Mouse (Mus musculus) G1E (cell line): ENCODE measurements around the gene Drosha. TPM values are rescaled to one million over a fixed set of nuclear protein-coding genes. Genes with fewer than 3 reads are reported as not detected.
A peak's percentile ranks its signal among the peaks of the same experiment; 100 is the strongest.

Experiments used
- ATAC-seq: 2 replicates; pipeline ENCODE4 v1.8.0; 2016; ENCODE audit warnings: mild to moderate bottlenecking; ENCODE audit not compliant: insufficient number of reproducible peaks, poor library complexity, low FRiP score, severe bottlenecking; ENCODE audit errors: extremely low read depth
- DNase-seq: peaks from one replicate; pipeline ENCODE4 v3.0.0; 2012; ENCODE audit warnings: low spot score
- H3K27me3 ChIP-seq: 2 replicates; pipeline ENCODE4 v1.6.1; 2012; ENCODE audit warnings: mild to moderate bottlenecking, low read length, inconsistent platforms; ENCODE audit not compliant: insufficient read depth
- H3K36me3 ChIP-seq: replicated peaks from 2 replicates; pipeline ENCODE3; 2012; ENCODE audit warnings: mild to moderate bottlenecking, inconsistent platforms
- H3K4me1 ChIP-seq: 2 replicates; pipeline ENCODE4 v1.6.1; 2012; ENCODE audit warnings: low read depth, low read length, inconsistent platforms, mixed read lengths; ENCODE audit not compliant: insufficient read depth
- H3K4me3 ChIP-seq: 2 replicates; pipeline ENCODE4 v1.5.1; 2012; ENCODE audit warnings: low read depth, mild to moderate bottlenecking, inconsistent platforms, low read length, moderate library complexity, mixed read lengths
- H3K9me3 ChIP-seq: replicated peaks from 2 replicates; pipeline ENCODE4 v1.6.1; 2012; ENCODE audit warnings: inconsistent platforms
- CTCF ChIP-seq: IDR thresholded peaks from 2 replicates; pipeline ENCODE4 v1.5.1; 2012; ENCODE audit warnings: low read depth, low read length, inconsistent platforms, mixed read lengths
- GATA1 ChIP-seq: IDR thresholded peaks from 2 replicates; pipeline ENCODE4 v1.6.1; 2012; ENCODE audit warnings: borderline replicate concordance, low read length, inconsistent platforms, mixed read lengths
- GATA2 ChIP-seq: IDR thresholded peaks from 2 replicates; pipeline ENCODE4 v1.6.1; 2012; ENCODE audit warnings: low read depth, low read length, inconsistent platforms, borderline replicate concordance
- POLR2AphosphoS5 ChIP-seq: IDR thresholded peaks from 2 replicates; pipeline ENCODE4 v1.6.1; 2012; ENCODE audit warnings: low read depth, low read length, inconsistent platforms; ENCODE audit not compliant: insufficient replicate concordance
- TAL1 ChIP-seq: conservative IDR thresholded peaks from 2 replicates; pipeline ENCODE4 v1.6.1; 2012; ENCODE audit warnings: low read depth, low read length, inconsistent platforms, mixed read lengths
- polyA plus RNA-seq: library from polyadenylated mRNA; stranded (reverse); fragments of >175 nt; gene quantifications from 2 replicates; pipeline ENCODE4 v1.2.3, GENCODE M21; 2012
- total RNA-seq, 2 experiments: library from RNA; stranded (forward) in 1 of 2; stranded (reverse) in 1 of 2; fragments of 200-1000 nt in 1 of 2; fragments of >200 nt in 1 of 2; fragmentation: Nextera tagmentation in 1 of 2; gene quantifications; 2 replicates each; pipeline ENCODE4 v1.2.3; 2014 to 2017

The Drosha gene
- total and polyA plus RNA-seq, 3 experiments: 30.6 to 366 (median 124) TPM

- Histone ChIP-seq H3K27me3 (no peaks in the 10 kb centered on the region), H3K4me3 (no peak overlapping the region), H3K4me1 (peaks cover 15% of the 10 kb centered on the region), H3K9me3 (no peaks in the 10 kb centered on the region), H3K36me3 (peaks cover 93% of the 10 kb centered on the region)
- TF ChIP-seq TAL1: no peak
- TF ChIP-seq POLR2AphosphoS5: no peak
- TF ChIP-seq GATA2: no peak
- no peak for TF ChIP-seq CTCF
- TF ChIP-seq GATA1: no peak
- no peak for ATAC-seq
- DNase-seq: no peak
These were observed 18.2 kb downstream of the Drosha start for GRCm38 (mm10) chr15:12842833-12843232.

DNA sequence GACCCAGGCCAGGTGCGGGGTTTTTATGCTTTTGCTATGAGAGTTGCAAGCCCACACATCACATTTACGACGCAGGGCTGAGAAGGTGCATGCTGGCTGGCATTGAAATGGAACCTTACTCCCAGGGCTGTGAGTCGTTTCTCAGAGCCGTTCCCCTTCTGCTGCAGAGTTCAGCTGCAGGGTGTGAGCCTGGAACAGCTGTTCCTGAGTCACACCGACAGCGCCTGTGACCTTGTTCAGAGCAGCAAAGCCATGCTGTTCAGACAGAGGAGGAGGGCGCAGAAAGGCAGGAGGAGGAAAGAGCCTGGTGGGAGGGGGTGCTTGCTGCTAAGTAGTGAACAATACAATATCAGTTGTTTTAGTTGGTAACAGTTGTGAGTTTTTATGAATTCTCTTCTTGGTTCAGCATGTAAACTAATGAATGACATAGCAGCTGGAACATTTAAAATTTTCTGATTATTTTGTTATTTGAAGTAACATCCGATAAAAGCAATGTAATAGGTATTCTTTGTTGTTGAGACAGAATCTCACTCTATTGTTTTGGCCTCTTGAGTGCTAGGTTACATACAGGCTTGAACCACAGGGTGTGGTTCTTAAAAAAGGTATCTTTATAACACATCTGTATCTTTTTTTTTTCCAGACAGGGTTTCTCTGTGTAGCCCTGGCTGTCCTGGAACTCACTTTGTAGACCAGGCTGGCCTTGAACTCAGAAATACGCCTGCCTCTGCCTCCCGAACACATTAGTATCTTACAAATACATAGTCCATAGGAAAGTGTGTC lies 23.8 kb downstream of the Drosha start:
- Histone ChIP-seq H3K27me3 (no peaks in the 10 kb centered on the region), H3K4me1 (peaks cover 15% of the 10 kb centered on the region), H3K4me3 (no peak overlapping the region; the same call in 1 of the 2 replicates), H3K36me3 (peaks cover 96% of the 10 kb centered on the region), H3K9me3 (no peaks in the 10 kb centered on the region)
- TF ChIP-seq CTCF (no peak), TAL1 (no peak), POLR2AphosphoS5 (no peak), GATA1 (no peak), GATA2 (no peak)
- ATAC-seq (no peak; the same call in 1 of the 2 replicates), DNase-seq (no peak)

DNA sequence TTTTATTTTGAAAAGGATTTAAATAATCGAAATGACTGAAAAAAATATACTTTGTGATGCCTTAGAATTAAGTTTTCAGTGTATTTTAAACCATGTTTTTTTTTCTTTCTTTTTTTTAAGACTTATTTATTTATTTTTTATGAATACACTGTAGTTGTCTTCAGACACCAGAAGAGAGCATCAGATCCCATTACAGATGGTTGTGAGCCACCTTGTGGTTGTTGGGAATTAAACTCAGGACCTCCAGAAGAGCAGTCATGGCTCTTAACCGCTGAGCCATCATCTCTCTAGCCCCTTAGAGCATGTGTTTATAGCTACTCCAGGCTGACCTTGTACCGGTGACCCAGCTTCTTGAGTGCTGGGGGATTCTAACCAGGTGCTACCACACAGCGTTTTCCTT lies 24.8 kb downstream of the Drosha start:
- no peak for TF ChIP-seq TAL1
- no peak for TF ChIP-seq GATA1
- TF ChIP-seq CTCF: no peak
- TF ChIP-seq GATA2: no peak
- TF ChIP-seq POLR2AphosphoS5: no peak
- ATAC-seq: no peak
- no peak for DNase-seq
- Histone ChIP-seq H3K9me3 (no peaks in the 10 kb centered on the region), H3K27me3 (no peaks in the 10 kb centered on the region), H3K36me3 (peaks cover 97% of the 10 kb centered on the region), H3K4me3 (no peak overlapping the region), H3K4me1 (peaks cover 15% of the 10 kb centered on the region)

GRCm38 (mm10) chr15:12853471-12853870 lies 28.9 kb downstream of the Drosha start:
- H3K4me3 ChIP-seq: no peak overlapping the region
- H3K36me3 ChIP-seq: peaks cover 93% of the 10 kb centered on the region
- H3K27me3 ChIP-seq: no peaks in the 10 kb centered on the region
- peaks cover 36% of the 10 kb centered on the region for H3K4me1 ChIP-seq
- ATAC-seq (no peak), DNase-seq (no peak)
- H3K9me3 ChIP-seq: no peaks in the 10 kb centered on the region
- TF ChIP-seq TAL1 (no peak), POLR2AphosphoS5 (no peak), GATA2 (no peak), GATA1 (no peak), CTCF (no peak)

- Histone ChIP-seq H3K27me3 (no peaks in the 10 kb centered on the region), H3K9me3 (no peaks in the 10 kb centered on the region), H3K4me3 (peak overlapping the region; percentile 33; the same call in 1 of the 2 replicates), H3K36me3 (peaks cover 93% of the 10 kb centered on the region), H3K4me1 (peaks cover 52% of the 10 kb centered on the region)
- ATAC-seq (no peak), DNase-seq (no peak)
- TF ChIP-seq GATA1 (no peak), GATA2 (no peak), CTCF (no peak), POLR2AphosphoS5 (no peak), TAL1 (no peak)
These were observed 32.2 kb downstream of the Drosha start for GRCm38 (mm10) chr15:12856780-12857179.

DNA sequence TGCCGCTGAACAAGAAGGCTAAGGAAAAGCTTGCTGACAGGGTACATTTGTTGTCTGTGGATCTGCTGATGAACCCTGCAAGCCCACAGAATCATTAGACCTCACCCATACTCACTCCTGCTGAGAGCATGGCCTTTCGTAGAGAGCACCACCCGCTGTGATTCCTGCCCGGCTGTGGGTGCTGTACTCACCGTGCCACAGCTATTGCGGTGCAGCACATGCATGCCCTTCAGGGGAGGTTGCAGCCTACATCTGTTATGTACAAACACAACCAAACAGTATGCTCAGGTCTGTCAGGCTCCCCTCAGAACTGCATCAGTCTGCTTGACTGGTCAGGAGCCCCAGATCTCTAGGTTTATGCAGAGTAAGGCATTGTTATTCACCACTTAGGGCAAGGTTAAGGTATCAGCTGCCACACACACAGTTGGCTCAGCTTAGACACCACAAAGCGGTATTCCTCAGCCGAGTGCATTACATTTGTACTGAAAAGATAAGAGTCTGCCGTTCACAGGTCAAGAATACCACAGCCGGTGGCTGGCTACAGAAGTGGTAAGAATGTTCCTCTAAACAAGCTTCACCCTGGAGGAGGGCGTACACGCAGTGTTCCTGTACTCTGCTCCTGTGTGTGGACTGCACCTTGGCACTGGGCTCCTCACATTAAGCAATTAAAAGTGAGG lies 33.4 kb downstream of the Drosha start:
- DNase-seq: peak; percentile 63
- no peaks in the 10 kb centered on the region for H3K27me3 ChIP-seq
- no peaks in the 10 kb centered on the region for H3K9me3 ChIP-seq
- H3K4me3 ChIP-seq: peak overlapping the region; percentile 63; the same call in 1 of the 2 replicates
- peaks cover 56% of the 10 kb centered on the region for H3K4me1 ChIP-seq
- ATAC-seq: peak; percentile 97
- H3K36me3 ChIP-seq: peaks cover 92% of the 10 kb centered on the region
- peak; percentile 77 for TF ChIP-seq TAL1
- TF ChIP-seq CTCF: no peak
